Comparison of ENCODE assay signal across 19 mouse cellular contexts in the genomic region with DNA sequence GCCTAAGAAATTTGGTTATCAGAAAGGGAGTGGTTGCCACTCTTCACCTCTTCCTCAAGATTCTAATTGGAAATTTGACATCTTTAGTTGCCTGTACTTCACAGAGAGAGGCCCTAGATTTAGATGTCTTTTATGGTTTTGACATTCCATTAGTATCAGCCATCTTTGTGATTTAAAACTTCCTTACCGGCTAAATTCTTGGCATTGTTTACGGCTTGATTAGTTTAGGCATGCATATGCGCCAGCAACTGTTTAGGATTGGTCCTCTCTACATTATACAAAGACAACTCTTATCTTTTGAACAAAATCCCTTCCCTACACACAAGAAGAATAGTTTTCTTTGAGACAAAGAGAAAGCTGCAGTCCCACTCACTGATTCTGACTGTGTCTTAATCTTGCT.
"Had no signal": no experiment of that assay in that cellular context is flagged by ENCODE, and none has a peak within 500 bp of the region (broad histone marks: within the 10 kb centered on the region; RNA-seq: fewer than 3 reads in every experiment).

No protein-coding gene starts in this region.

- H3K4me1 ChIP-seq: limb, embryonic 10.5 days; limb, embryonic 13.5 days; liver, embryonic 12.5 days; liver, embryonic 15.5 days; midbrain, embryonic 12.5 days; midbrain, embryonic 15.5 days; neural tube, embryonic 12.5 days; neural tube, embryonic 15.5 days; stomach, embryonic 15.5 days had no signal

- H3K9ac ChIP-seq: limb, embryonic 13.5 days; liver, embryonic 12.5 days; liver, embryonic 15.5 days; midbrain, embryonic 12.5 days; midbrain, embryonic 15.5 days; neural tube, embryonic 12.5 days; neural tube, embryonic 15.5 days; stomach, embryonic 15.5 days had no signal

- H3K4me2 ChIP-seq: limb, embryonic 13.5 days; liver, embryonic 12.5 days; liver, embryonic 15.5 days; midbrain, embryonic 12.5 days; midbrain, embryonic 15.5 days; neural tube, embryonic 12.5 days; neural tube, embryonic 15.5 days; stomach, embryonic 15.5 days had no signal

- H3K4me3 ChIP-seq: limb, embryonic 10.5 days; limb, embryonic 13.5 days; liver, embryonic 12.5 days; liver, embryonic 15.5 days; midbrain, embryonic 12.5 days; midbrain, embryonic 15.5 days; neural tube, embryonic 12.5 days; neural tube, embryonic 15.5 days; stomach, embryonic 15.5 days had no signal

- H3K36me3 ChIP-seq: limb, embryonic 10.5 days; limb, embryonic 13.5 days; liver, embryonic 12.5 days; liver, embryonic 15.5 days; midbrain, embryonic 12.5 days; midbrain, embryonic 15.5 days; neural tube, embryonic 12.5 days; neural tube, embryonic 15.5 days; stomach, embryonic 15.5 days had no signal

- ATAC-seq: intestine, postnatal 0 days; liver, embryonic 12.5 days; midbrain, embryonic 15.5 days had no signal

- DNase-seq: kidney, postnatal 10 days; kidney, postnatal 4 days; liver; lung, adult 18-20 months; right cerebral cortex, adult 18-20 months; right cerebral cortex, postnatal 14 days; right cerebral cortex, postnatal 4 days; thymus, postnatal 4 days had no signal

- H3K27me3 ChIP-seq: limb, embryonic 13.5 days; liver, embryonic 12.5 days; liver, embryonic 15.5 days; midbrain, embryonic 12.5 days; midbrain, embryonic 15.5 days; neural tube, embryonic 12.5 days; neural tube, embryonic 15.5 days; stomach, embryonic 15.5 days had no signal

- H3K9me3 ChIP-seq: limb, embryonic 10.5 days; liver, embryonic 12.5 days; liver, embryonic 15.5 days; midbrain, embryonic 12.5 days; midbrain, embryonic 15.5 days; neural tube, embryonic 12.5 days; neural tube, embryonic 15.5 days; stomach, embryonic 15.5 days had no signal

- H3K27ac ChIP-seq: limb, embryonic 10.5 days; limb, embryonic 13.5 days; liver, embryonic 12.5 days; liver, embryonic 15.5 days; macrophage; midbrain, embryonic 12.5 days; midbrain, embryonic 15.5 days; neural tube, embryonic 12.5 days; neural tube, embryonic 15.5 days; stomach, embryonic 15.5 days had no signal
